Mouse (Mus musculus): Measurements from ENCODE around the gene Atg9a. TPM values are rescaled to one million over a fixed set of nuclear protein-coding genes. Genes with fewer than 3 reads are reported as not detected.
A peak's percentile ranks its signal among the peaks of the same experiment; 100 is the strongest.

Gene Atg9a
- polyA plus RNA-seq, 1 experiment: 529 TPM

- Histone ChIP-seq H3K4me3 (ENCODE audit: control insufficient read depth, low read depth, low read length) (peak overlapping the region; percentile 90), H3K4me1 (ENCODE audit: control insufficient read depth, insufficient read depth, low read length) (peaks cover 9% of the 10 kb centered on the region), H3K27ac (ENCODE audit: control insufficient read depth, insufficient read depth, low read depth, low read length) (peak overlapping the region; percentile 41), H3K36me3 (ENCODE audit: control insufficient read depth, insufficient read depth, low read length) (peaks cover 2% of the 10 kb centered on the region; the same call in 1 of the 2 replicates), H3K27me3 (ENCODE audit: control insufficient read depth, insufficient read depth, low read length) (no peaks in the 10 kb centered on the region)
- TF ChIP-seq CTCF (IDR thresholded peaks at IDR 0.05; ENCODE audit: control insufficient read depth, insufficient read depth, insufficient replicate concordance, low read depth, low read length): no peak
- TF ChIP-seq POLR2A (IDR thresholded peaks at IDR 0.05; ENCODE audit: control insufficient read depth, low read depth, low read length): 0 out of 2 replicates have a peak, but pooled peaks have one; percentile 23
Measured at GRCm38 (mm10) chr1:75208967-75209678, 17.1 kb upstream of the Atg9a start.

- Histone ChIP-seq H3K4me1 (ENCODE audit: control insufficient read depth, insufficient read depth, low read length) (no peaks in the 10 kb centered on the region), H3K4me3 (ENCODE audit: control insufficient read depth, low read depth, low read length) (no peak overlapping the region), H3K27ac (ENCODE audit: control insufficient read depth, insufficient read depth, low read depth, low read length) (no peak overlapping the region), H3K36me3 (ENCODE audit: control insufficient read depth, insufficient read depth, low read length) (no peaks in the 10 kb centered on the region), H3K27me3 (ENCODE audit: control insufficient read depth, insufficient read depth, low read length) (no peaks in the 10 kb centered on the region)
- TF ChIP-seq POLR2A (IDR thresholded peaks at IDR 0.05; ENCODE audit: control insufficient read depth, low read depth, low read length) (no peak), CTCF (IDR thresholded peaks at IDR 0.05; ENCODE audit: control insufficient read depth, insufficient read depth, insufficient replicate concordance, low read depth, low read length) (no peak)
Measured at GRCm38 (mm10) chr1:75201236-75201635, 9.2 kb upstream of the Atg9a start.

GRCm38 (mm10) chr1:75192452-75192851 is 456 bp upstream of the Atg9a start:
- H3K27me3 ChIP-seq (ENCODE audit: control insufficient read depth, insufficient read depth, low read length): no peaks in the 10 kb centered on the region
- H3K27ac ChIP-seq (ENCODE audit: control insufficient read depth, insufficient read depth, low read depth, low read length): peak overlapping the region; percentile 82
- H3K36me3 ChIP-seq (ENCODE audit: control insufficient read depth, insufficient read depth, low read length): peaks cover 1% of the 10 kb centered on the region; the same call in 1 of the 2 replicates
- no peak for TF ChIP-seq POLR2A (IDR thresholded peaks at IDR 0.05; ENCODE audit: control insufficient read depth, low read depth, low read length)
- TF ChIP-seq CTCF (IDR thresholded peaks at IDR 0.05; ENCODE audit: control insufficient read depth, insufficient read depth, insufficient replicate concordance, low read depth, low read length): no peak
- H3K4me1 ChIP-seq (ENCODE audit: control insufficient read depth, insufficient read depth, low read length): peaks cover 12% of the 10 kb centered on the region
- H3K4me3 ChIP-seq (ENCODE audit: control insufficient read depth, low read depth, low read length): peak overlapping the region; percentile 88

GRCm38 (mm10) chr1:75191258-75191621 is 756 bp downstream of the Atg9a start:
- Histone ChIP-seq H3K36me3 (ENCODE audit: control insufficient read depth, insufficient read depth, low read length) (peaks cover 3% of the 10 kb centered on the region; the same call in 1 of the 2 replicates), H3K4me1 (ENCODE audit: control insufficient read depth, insufficient read depth, low read length) (peaks cover 12% of the 10 kb centered on the region), H3K4me3 (ENCODE audit: control insufficient read depth, low read depth, low read length) (peak overlapping the region; percentile 88), H3K27me3 (ENCODE audit: control insufficient read depth, insufficient read depth, low read length) (no peaks in the 10 kb centered on the region), H3K27ac (ENCODE audit: control insufficient read depth, insufficient read depth, low read depth, low read length) (peak overlapping the region; percentile 73)
- TF ChIP-seq POLR2A (IDR thresholded peaks at IDR 0.05; ENCODE audit: control insufficient read depth, low read depth, low read length): no peak
- no peak for TF ChIP-seq CTCF (IDR thresholded peaks at IDR 0.05; ENCODE audit: control insufficient read depth, insufficient read depth, insufficient replicate concordance, low read depth, low read length)

GRCm38 (mm10) chr1:75190577-75190976 is 1.4 kb downstream of the Atg9a start:
- no peak for TF ChIP-seq POLR2A (IDR thresholded peaks at IDR 0.05; ENCODE audit: control insufficient read depth, low read depth, low read length)
- peak overlapping the region; percentile 88 for H3K4me3 ChIP-seq (ENCODE audit: control insufficient read depth, low read depth, low read length)

GRCm38 (mm10) chr1:75187914-75188483 is 4.0 kb downstream of the Atg9a start:
- TF ChIP-seq CTCF (IDR thresholded peaks at IDR 0.05; ENCODE audit: control insufficient read depth, insufficient read depth, insufficient replicate concordance, low read depth, low read length): no peak
- TF ChIP-seq POLR2A (IDR thresholded peaks at IDR 0.05; ENCODE audit: control insufficient read depth, low read depth, low read length): no peak
- H3K36me3 ChIP-seq (ENCODE audit: control insufficient read depth, insufficient read depth, low read length): peaks cover 3% of the 10 kb centered on the region
- H3K4me3 ChIP-seq (ENCODE audit: control insufficient read depth, low read depth, low read length): no peak overlapping the region

More at GRCm38 (mm10) chr1:75190577-75190976, 1.4 kb downstream of the Atg9a start:
- Histone ChIP-seq H3K27ac (ENCODE audit: control insufficient read depth, insufficient read depth, low read depth, low read length) (no peak overlapping the region), H3K27me3 (ENCODE audit: control insufficient read depth, insufficient read depth, low read length) (no peaks in the 10 kb centered on the region), H3K4me1 (ENCODE audit: control insufficient read depth, insufficient read depth, low read length) (peaks cover 12% of the 10 kb centered on the region), H3K36me3 (ENCODE audit: control insufficient read depth, insufficient read depth, low read length) (peaks cover 3% of the 10 kb centered on the region)

GRCm38 (mm10) chr1:75187126-75187525 is 4.9 kb downstream of the Atg9a start:
- no peak overlapping the region for H3K4me3 ChIP-seq (ENCODE audit: control insufficient read depth, low read depth, low read length)
- H3K27me3 ChIP-seq (ENCODE audit: control insufficient read depth, insufficient read depth, low read length): no peaks in the 10 kb centered on the region
- TF ChIP-seq POLR2A (IDR thresholded peaks at IDR 0.05; ENCODE audit: control insufficient read depth, low read depth, low read length) (no peak), CTCF (IDR thresholded peaks at IDR 0.05; ENCODE audit: control insufficient read depth, insufficient read depth, insufficient replicate concordance, low read depth, low read length) (no peak)
- no peak overlapping the region for H3K27ac ChIP-seq (ENCODE audit: control insufficient read depth, insufficient read depth, low read depth, low read length)
- peaks cover 3% of the 10 kb centered on the region for H3K36me3 ChIP-seq (ENCODE audit: control insufficient read depth, insufficient read depth, low read length)
- H3K4me1 ChIP-seq (ENCODE audit: control insufficient read depth, insufficient read depth, low read length): peaks cover 9% of the 10 kb centered on the region

More at GRCm38 (mm10) chr1:75187914-75188483, 4.0 kb downstream of the Atg9a start:
- no peak overlapping the region for H3K27ac ChIP-seq (ENCODE audit: control insufficient read depth, insufficient read depth, low read depth, low read length)
- H3K27me3 ChIP-seq (ENCODE audit: control insufficient read depth, insufficient read depth, low read length): no peaks in the 10 kb centered on the region
- H3K4me1 ChIP-seq (ENCODE audit: control insufficient read depth, insufficient read depth, low read length): peaks cover 12% of the 10 kb centered on the region
